Mouse (Mus musculus) spleen, embryonic (tissue): ENCODE measurements around the gene Usp6nl.

Experiments
- CTCF ChIA-PET: fragments of 350-600 bp; sonication (Branson Sonifier 250); formaldehyde crosslinking; loops from one replicate; lab custom pipeline; 2022; lab: Charles Lee

Usp6nl gene

GRCm38 (mm10) chr2:6331324-6332137 lies 9.1 kb downstream of the Usp6nl start:
- CTCF ChIA-PET = no interaction called here

DNA sequence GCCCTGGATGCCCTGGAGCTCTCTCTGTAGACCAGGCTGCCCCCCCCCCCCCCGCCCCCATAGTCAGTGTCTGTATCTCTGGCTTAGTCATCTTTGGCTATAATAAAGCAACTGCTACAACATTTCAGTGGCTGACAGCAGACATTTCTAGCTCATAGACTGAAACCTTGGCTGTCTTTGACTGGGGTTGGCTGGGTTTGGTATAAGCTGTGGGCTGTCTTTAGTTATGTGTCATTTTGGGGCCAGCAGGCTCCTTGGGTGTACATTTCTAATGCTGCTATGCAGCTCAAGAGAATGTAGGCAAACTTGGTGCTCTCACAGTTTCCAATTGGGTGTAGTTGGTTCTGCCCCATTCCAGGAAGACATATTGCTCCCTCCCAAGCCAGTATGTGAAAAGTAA lies 11.1 kb downstream of the Usp6nl start:
- CTCF ChIA-PET = interaction anchor here (0.6 to 0.7 kb wide), 2 partner anchors 21 to 64 kb away, joined by 3 to 4 read pairs; no protein-coding TSS in a partner anchor

DNA sequence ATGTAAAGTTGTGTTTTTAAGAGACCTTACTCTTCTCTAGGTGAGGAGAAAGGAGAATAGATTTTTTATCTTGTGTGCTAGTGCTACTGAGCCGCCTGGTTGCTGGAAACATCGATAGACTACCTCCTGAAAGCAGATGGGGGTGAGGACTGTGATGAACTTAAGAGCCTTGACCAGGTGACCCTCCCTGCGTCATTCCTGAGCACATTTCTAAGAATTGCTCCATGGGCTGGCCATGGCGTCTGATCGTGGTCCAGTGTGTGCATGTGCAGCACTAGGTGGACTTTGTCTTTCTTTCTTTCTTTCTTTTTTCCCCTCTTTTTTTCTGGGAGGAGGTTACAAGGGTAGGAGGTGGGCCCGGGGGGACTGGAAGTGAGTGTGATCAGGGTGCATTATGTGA lies 11.5 kb downstream of the Usp6nl start:
- CTCF ChIA-PET = no interaction called here

DNA sequence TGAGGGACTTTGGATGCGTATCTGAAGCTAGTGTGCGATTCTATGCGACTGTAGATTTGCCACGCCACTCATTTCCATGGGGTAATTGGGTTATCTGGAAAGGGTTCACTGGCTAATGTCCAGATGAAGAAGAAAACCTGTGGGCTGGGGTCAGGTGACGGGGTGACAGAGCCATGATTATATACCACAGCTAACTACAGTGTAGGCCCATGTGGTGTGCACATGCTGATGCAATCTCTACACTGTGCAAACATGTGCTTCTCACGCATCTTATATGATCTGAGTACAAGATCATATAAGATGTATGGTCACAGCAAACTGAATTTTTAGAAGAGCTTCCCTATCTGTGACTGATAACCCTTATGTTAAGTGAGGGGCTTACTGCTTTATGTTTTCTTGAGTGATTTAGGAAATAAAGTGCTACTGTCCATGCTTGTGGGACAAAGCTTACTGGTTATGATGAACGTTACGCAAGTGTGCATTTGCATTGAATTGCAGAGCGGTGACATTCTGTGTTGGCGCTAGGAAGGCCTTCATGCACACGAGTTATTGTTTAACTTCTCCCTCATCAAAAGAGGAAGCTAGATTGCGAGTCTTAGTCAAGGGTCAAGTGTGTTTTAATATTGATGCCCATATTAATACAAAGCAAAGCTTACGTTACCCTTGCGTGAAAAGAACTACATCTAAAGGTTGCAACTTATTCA lies 12.7 kb downstream of the Usp6nl start:
- CTCF ChIA-PET = interaction anchor here (0.7 kb wide), 1 partner anchor 539 kb away, joined by 3 read pairs; no protein-coding TSS in a partner anchor

DNA sequence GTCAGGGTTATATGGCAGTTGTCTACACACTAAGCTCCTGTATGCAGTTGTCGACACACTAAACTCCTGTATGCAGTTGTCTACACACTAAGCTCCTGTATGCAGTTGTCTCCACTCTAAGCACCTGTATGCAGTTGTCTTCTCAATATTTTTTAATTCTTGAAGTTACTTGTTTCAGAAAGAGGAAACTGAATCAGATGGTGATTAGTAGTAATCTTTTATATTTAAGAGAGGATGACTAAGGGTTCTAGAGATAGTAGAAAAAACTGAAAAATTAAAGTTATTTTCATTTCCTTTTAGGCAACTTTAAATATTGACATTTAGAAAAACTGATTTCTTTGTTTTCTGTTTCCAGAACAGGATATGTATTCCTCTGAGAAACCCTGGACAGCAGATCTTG lies 13.5 kb downstream of the Usp6nl start:
- CTCF ChIA-PET = no interaction called here

DNA sequence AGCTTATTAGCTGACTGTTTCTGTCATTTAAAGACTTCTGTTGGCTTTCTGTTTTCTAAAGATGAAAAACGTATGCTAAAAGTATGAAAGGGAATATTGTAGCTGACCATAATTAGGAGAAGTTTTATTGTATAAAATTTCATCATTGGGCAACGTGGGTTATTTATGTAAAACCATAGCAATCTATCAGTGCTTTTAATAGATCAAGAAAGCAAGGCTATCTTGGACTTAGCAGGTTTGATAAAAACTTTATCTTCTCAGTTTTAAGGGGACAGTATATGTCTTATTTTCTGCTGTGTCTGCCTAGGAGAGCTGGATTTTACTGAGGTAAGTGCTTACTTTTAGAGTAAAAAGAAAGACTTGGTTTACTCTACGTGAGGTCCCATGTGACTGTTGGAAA lies 14.2 kb downstream of the Usp6nl start:
- CTCF ChIA-PET = interaction anchor here (0.5 kb wide), 1 partner anchor 89 kb away, joined by 4 read pairs; no protein-coding TSS in a partner anchor

GRCm38 (mm10) chr2:6337436-6337835 lies 15.0 kb downstream of the Usp6nl start:
- CTCF ChIA-PET = interaction anchor here (0.5 kb wide), 1 partner anchor 89 kb away, joined by 4 read pairs; no protein-coding TSS in a partner anchor

DNA sequence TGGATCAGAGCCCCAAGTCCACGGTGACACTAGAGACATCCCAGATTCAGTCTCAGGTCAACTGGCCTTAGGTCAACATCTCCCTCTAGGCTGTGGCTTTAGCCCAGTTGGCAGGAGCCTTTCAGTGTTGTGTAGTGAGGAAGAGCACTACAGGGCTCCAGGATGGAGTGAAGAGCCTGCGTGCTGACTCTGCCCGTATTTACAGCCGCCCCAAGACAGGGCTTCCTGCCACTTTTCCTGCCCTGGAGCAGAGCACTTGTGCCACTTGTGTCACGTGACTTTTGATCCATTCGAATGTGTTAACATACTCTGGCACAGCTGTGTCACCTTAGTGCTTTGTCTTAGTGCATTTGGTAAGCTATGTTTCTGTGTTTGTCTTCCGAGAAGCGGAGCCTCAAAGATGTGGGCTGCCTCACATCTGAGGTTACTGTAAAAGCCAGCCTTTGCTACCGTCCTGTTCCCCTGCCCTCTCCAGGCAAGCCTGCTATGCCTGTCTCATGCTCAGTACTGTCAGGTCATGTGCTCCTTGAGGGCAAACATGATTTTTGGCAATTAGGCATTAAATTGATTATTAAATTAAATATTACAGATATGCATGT lies 15.7 kb downstream of the Usp6nl start:
- CTCF ChIA-PET = interaction anchor here (1.6 kb wide), 1 partner anchor 14 kb away, joined by 3 read pairs; no protein-coding TSS in a partner anchor

GRCm38 (mm10) chr2:6340439-6340838 lies 18.0 kb downstream of the Usp6nl start:
- CTCF ChIA-PET = interaction anchor here (0.6 kb wide), 1 partner anchor 127 kb away, joined by 4 read pairs; no protein-coding TSS in a partner anchor

DNA sequence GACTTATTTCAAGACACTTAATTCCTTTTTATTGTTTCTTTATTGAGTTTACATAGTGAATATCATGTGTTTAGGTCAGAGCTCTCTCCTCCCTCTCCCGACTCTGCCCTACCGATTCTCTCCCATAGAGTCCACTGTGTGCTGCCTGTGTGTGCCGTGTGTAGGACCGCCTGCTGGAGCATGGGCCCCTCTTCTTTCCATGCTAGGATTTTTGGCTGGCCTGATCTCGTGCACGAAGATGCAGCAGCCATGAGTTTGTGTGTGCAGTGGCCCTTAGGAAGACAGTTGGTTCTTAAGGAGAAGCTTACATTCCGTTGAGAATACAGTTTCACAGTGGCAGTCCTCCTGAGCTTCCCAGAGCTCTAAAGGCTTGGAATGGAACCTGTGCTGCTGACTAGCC lies 19.0 kb downstream of the Usp6nl start:
- CTCF ChIA-PET = no interaction called here

- CTCF ChIA-PET = interaction anchor here (0.6 kb wide), 1 partner anchor 358 kb away, joined by 3 read pairs; no protein-coding TSS in a partner anchor
Observed at GRCm38 (mm10) chr2:6349256-6350092, 27.0 kb downstream of the Usp6nl start.

DNA sequence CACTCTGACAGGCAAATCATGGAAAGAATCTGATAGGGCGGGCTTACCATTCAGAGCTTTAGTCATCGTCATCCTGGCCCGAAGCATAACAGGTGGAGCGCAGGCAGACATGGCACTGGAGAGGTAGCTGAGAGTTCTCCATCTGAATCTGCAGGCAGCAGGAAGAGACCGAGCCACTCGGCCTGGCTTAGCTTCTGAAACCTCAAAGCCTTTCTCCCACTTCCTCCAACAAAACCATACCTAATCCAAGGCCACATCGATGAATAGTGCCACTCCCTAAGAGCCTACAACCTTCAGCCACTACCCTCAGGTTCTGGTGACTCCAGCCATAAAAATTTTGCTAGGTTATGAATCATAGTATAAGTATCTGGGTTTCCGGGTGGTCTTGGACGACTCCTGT lies 27.7 kb downstream of the Usp6nl start:
- CTCF ChIA-PET = interaction anchor here (0.6 kb wide), 1 partner anchor 359 kb away, joined by 3 read pairs; no protein-coding TSS in a partner anchor

GRCm38 (mm10) chr2:6350931-6351695 lies 28.6 kb downstream of the Usp6nl start:
- CTCF ChIA-PET = interaction anchor here (0.6 kb wide), 2 partner anchors 12 to 31 kb away, joined by 3 to 4 read pairs; no protein-coding TSS in a partner anchor

DNA sequence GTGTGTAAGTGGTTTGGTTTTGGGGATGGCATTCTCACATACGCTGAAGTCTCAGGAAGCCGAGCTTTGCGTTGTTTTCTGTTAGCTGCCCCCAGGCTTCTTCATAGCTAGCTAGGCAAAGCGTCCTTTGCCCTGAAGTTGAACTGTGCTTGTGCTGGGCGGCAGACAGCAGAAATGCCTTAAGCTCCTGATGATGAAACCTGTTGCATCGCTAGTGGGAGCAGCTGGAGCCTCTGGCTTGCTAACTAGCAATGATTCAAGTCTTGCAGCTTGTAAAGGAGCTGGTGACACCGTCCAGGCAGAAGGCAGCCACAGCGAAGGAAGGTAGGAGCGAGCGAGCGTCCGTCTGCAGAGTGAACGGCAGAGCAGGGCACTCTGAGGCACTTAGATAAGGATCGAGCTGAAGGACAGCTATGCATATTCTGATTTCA lies 30.1 kb downstream of the Usp6nl start:
- CTCF ChIA-PET = interaction anchor here (0.6 to 0.9 kb wide), 2 partner anchors 14 to 654 kb away, joined by 3 read pairs; no protein-coding TSS in a partner anchor

DNA sequence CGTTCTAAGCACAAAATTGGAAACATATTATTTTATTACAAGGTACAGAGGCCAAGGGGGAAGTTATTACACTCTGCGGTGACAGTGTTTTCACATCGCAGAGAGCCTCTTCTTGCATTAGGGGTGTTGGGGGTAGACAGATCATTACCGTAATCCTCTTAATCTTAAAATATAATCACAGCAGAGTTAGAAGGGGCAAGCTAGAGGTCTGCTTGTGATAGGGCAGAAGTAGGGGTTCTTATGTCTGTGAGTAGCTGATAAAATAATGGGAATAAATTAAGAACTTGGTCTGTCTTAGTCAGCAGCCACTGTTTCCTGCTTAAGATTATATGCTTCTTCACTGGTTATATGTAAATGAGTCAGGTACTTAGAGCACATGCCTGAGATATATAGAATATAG lies 30.6 kb downstream of the Usp6nl start:
- CTCF ChIA-PET = interaction anchor here (0.6 to 0.9 kb wide), 2 partner anchors 14 to 655 kb away, joined by 3 read pairs; no protein-coding TSS in a partner anchor

DNA sequence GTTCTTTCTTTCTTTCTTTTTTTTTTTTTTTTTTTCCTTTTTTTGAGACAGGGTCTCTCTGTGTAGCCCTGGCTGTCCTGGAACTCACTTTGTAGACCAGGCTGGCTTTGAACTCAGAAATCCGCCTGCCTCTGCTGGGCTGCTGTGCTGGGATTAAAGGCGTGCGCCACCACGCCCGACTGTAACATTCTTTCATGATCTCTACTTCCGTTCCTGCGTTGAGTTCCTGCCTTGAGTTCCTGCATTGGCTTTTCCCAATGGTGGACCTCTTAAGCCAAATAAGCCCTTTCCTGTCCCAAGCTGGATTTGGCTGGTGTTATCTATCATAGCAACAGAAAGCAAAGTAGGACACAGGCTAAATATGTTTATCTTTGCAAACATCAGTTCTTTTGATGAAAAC lies 34.8 kb downstream of the Usp6nl start:
- CTCF ChIA-PET = no interaction called here

DNA sequence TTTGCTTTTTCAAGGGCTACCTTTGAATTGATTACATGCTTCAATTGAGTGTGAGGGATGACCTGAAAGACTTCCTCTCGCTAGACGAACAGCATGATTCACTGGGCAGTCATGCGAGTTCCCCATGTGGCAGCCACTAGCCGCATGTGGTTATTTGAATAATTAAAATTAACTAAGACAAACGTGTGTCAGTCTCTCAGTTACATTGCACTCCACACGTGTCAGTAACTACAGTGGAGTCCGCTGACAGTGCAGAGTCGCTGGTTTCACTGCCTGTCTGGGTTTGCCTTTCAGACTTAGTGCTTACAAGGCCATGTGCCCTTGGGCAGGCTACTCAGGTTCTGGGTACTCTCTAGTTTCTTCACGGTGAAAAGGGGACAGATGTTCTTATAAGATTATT lies 37.2 kb downstream of the Usp6nl start:
- CTCF ChIA-PET = no interaction called here

GRCm38 (mm10) chr2:6363126-6363525 lies 40.7 kb downstream of the Usp6nl start:
- CTCF ChIA-PET = no interaction called here

GRCm38 (mm10) chr2:6363922-6364321 lies 41.5 kb downstream of the Usp6nl start:
- CTCF ChIA-PET = no interaction called here

DNA sequence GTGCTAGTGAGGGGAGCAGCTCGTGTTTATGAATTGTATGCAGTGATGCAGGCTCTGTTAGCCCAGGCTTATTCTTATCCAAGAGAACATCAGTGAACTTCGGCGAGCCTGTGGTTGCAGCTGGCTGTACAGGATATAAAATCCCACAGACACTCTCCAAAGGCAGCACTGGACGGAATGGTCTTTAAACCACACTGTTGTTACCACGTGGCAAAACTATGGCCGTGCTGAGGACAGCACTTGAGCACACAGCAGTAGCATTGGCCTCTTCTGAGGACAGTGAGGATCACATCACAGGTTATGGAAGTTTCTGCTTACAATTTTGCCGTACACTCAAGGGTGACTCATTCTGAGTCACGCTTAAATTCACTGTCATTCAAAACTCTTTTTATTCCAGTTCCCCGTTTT lies 44.1 kb downstream of the Usp6nl start:
- CTCF ChIA-PET = interaction anchor here (0.5 kb wide), 1 partner anchor 9 kb away, joined by 3 read pairs; no protein-coding TSS in a partner anchor
